Mouse (Mus musculus) kidney, adult 11 months (tissue): Measurements from ENCODE around the gene Ust.

ENCODE experiments used
- DNase-seq: peaks from one replicate; pipeline ENCODE4 v3.0.0; 2022

Gene Ust

DNA sequence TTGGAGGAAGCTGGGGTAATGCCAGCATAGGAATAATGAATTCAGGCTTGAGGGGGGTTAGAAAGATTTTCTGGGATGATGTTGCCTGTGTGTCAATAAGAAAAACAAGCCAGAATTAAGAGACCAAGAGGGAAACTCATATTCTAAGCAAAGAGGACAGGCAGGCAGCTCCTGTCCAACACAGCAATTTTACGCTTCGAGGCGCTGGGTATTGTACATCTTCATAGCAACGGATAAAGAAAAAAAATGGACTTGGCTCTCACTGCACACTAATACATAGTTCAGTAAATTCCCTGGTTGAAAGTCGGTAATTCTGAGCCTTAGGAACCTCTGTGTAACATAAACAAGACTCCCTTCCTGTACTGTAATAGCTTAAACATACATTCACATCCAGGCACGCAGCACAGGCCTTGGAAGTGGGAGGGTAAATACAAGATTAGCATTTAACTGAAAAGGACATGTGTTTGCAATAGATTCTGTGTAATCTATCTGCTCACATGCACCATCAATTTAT lies 99.1 kb downstream of the Ust start:
- no peak for DNase-seq

DNA sequence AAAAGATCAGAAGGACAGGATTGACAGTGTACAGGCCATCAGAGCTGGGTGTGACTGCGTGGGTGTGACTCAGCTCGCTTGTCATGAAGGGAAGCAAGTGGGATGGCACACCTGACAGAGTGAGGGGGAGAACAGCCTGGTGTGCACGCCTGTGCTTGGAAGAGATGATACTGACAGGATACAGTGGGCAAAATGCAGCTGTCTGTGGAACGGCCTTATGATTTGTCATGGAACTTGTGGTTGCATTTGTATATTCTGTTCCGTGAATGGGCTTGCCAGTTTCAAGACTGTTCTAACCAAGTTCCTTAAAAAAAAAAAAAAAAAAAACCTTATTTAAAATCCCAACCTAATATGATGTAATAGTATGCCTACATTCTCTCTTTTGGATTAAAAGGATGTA lies 103.2 kb downstream of the Ust start:
- no peak for DNase-seq

DNA sequence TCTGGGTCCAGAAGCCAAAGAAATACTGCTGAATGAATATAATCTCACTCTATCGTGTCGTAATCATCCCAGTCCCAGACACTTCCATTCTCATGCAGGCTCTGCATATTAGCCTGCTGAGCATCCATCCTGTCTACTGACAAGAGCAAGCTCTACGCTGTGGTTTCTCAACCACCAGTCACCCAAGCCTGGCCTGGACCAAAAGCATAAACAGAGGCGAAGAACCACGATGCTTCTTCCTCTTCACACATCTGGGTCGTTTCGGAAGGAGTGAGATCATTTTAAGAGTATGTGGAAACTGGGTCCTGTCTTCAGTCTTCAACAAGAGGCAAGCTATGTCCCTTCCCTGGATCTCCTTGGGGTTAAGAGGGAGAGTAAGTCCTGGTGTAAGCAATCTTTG lies 103.6 kb downstream of the Ust start:
- no peak for DNase-seq

DNA sequence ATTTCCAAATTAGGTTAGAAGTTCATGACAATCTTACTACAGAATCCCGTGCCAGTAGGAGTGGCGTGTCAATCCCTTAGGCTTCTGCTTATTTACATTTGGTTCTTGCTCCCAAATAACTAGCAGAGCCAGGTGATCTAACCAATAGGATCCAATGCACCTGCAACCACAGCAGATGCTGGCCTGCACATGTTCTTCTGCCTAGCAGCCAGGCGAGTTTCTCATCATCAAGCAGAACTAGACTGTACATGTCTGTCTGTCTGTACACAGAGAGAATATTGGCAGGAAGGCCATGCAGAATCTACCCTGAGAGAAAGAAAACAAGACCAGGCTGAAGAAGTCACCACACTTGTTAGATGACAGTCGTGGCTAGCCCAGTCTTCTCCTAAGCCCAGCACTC lies 113.5 kb downstream of the Ust start:
- no peak for DNase-seq

DNA sequence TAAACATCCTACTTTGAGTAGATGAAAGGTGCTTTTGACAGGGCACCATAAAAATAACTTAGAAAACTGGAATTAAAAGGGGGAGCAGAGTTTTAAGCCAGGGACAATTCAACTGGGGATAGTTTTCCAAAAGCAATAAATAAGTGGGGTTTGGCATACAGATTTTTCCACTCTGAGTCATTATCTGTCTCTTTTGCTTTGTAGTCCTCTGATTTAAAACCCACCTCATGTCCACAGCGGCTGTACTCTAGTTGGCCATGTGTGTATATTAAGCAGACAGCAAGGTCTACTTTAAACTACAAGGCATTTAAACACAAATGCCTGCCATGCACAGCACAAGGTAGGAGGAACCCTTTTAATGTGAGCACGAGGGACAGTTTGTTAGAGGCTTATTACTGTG lies 126.4 kb downstream of the Ust start:
- no peak for DNase-seq

DNA sequence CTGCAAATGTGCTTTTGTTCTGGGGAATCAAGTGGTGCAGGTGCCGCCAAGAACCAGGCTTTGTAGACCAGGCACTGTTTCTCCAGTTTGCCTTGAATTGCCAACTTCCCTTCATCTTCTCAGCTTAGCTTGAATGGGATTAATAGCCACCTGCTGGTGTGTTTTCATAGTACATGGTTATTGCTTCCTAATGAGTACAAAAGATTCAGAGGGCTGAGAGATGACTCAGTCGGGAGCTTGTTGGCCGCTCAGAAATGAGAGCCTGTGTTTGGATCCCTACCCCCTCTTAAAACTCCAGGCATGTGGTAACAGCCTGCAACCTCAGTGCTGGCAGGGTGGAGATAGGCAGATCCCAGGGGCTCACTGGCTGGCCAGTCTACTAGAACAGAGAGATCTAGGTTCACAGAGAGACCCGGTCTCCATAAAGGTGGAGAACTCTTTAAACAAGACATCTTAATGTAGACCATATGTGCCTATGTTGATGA lies 127.3 kb downstream of the Ust start:
- DNase-seq, result no peak

DNA sequence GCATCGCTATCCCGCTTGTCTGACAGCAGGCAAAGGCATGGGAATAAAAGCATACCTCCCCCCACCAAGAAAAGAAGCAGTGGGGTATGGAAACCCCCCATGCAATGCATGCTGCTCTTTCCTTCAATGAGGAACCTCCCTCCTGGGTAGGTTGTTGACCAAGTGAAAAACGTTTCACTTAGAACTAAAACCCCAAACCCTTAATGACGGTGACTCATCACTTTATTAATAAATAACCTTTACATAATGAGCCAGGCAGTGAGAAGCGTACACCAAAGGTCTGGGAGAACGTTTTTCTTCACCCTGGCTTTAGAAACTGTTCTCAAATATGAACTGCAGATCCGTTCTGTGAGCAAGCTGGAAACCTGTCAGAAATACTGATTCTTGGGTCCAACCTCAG lies 130.4 kb downstream of the Ust start:
- DNase-seq, result no peak

DNA sequence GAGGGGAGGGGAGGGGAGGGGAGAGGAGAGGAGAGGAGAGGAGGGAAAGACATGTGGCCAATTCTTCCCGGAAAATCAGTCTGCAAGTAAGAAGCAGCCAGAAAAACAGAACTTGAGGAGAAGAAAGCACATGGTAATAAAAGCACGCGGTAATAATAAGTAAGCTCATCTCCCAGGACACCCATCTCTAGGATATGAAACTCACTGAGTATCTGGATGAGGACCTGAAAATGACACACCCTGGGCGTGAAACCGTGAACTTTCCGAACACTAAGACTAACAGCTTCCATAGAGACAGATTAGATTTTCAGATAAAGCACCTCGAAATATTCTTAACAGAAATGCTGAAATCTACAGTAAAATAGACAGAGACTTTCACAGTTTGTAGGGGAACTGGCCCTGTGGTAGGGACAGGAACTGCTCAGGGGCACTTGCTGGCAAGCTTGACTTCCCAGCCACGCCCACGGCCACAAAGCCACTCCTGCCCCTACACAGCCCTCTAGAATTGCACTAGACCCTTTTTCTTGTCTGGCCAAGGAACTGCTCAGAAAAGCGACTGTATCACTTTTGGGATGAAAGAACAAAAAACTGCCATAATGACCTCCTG lies 148.6 kb downstream of the Ust start:
- no peak for DNase-seq

DNA sequence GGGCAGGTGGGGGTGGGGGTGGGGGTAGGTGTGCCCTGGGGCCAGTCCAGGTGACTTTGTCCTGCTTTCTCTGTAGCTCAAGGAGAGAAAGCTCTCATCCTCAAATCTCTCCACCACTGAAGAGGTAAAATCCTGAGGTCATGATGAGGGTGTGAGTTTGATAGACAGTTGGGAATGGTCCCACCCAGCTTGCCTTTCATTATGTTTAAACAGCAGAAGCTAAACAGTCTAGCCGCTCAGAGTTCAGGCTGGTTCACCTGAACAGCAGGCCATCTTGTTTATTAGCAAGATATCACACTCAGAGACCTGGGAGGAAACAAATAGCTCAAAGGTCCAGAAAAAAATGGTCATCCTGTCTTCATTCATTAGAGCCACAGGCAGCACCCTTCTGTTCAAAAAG lies 152.8 kb downstream of the Ust start:
- DNase-seq, result no peak

DNA sequence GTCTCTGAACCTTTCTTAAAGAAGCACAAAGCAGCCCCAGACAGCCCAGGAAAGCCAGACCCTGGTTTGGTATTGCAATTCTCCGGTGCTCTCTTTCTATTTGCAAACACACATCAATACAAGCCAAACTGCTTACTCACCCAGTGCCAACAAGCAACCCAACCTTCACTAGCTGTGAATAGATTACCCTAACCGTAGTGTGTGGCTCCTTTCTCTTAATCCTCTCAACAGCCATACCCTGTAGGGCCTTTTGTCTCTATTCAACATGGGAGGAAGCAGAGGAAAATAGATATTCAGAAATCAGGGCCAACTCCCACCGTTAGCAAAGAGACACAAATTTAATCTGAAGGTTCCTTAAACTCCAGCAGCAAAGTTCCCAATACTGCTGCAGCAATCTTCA lies 154.4 kb downstream of the Ust start:
- DNase-seq, result no peak

DNA sequence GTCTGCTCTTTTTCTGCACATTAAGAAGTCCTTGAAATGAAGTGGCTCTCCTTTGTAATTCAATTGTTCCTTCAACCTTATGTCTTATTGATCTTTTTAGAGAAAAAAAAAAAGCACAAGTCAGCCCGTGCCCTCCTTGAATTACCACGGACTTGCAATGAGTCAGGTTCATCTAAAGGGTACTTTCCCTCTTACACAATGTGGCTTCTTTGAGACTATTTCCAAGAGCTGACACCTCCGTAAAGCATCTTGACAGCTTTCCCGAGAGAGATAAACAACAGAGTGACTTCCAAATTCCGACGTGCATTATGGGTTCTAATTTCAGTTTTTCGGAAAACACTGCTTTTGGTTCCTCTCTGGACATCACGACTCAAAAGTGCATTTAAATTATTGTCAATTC lies 155.3 kb downstream of the Ust start:
- DNase-seq, result no peak

DNA sequence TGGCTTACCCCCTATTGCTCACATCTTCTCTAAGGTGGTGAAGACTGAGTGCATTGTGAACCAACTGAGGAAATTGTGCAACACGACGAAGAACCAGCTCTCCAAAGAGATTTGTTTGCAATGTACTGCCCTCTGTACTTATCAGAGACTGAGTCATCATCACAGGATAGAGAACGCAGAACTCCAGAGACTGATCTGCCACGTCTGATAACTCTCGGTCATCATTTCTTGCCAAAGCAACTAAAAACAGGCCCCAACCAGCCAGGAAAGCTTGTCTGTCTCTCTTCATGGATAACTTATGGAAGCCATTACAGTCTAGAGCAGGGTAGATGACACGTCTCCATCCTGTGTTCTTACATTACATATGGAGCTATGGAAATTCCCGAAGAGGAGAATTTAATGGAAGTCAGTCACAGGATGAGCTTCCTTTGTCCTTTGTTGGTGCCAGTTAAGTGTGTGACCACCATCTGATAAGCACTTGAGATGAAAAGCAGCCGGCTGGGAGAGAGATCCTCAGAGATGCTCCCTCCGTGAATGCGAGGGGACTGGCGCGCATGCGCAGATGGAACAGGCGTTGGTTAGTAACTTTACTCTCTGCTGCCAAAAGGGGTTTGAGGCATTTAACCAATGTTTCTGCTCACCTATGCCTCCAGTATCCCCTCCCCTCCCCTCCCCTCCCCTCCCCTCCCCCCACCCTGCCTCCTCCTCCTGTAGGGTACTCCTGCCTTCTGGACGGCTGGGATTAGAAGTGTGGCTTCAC lies 160.2 kb downstream of the Ust start:
- no peak for DNase-seq

DNA sequence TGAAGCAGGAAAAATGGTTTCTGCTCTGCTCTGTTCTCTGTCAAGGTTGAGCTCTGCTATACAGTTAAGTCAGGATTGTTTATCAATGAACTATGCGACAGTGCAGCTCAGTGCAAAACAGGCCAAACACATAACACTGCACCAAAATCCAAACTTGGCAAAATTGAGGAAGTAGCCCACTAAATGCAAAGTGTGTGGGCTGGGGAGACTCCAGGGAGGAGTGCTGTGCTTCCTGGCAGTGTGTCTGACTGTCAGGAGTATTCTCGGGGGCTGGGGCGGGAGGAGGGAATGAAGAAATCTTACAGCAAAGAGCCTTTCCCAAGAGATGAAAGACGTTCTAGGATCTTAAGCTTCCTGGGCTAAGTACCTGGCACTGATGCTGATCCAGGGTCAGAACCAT lies 165.1 kb downstream of the Ust start:
- no peak for DNase-seq

DNA sequence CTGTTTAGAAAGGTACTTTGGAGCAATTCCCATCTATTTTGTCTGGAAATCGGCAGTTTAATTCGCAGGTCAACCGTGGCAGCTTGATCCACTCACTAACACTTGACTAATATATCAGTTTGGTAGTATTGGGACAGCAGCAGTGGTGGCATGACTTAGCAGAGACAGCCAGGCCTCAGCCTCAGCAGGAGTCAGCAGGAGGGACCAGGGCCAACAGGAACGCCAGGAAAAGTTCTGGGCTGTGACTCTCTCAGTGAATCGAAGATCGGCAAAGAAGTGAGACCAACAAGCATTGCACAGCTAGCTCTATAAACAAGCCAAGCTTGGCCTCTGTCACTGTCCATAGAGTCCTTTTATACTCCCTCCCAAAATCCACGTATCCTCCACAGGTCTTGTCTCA lies 168.0 kb downstream of the Ust start:
- DNase-seq, result no peak

DNA sequence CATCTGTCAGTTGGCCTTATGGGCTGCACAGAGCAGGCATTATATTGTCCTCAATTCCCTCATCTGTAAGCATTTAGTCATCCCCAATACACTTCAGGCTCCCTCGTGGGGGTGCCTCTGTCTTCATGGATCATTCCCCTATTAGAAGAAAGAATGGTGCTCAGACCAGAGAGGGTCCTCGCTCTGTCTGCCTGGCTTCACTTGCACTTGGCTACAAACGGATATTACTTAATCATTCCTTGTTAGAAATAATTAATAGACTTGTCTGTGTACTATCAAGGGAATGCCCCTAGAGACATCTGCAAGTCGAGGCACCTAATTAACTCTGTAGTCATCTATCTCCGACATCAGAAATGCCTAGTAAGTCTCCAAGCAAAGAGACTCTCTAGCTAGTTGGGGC lies 171.1 kb downstream of the Ust start:
- no peak for DNase-seq

DNA sequence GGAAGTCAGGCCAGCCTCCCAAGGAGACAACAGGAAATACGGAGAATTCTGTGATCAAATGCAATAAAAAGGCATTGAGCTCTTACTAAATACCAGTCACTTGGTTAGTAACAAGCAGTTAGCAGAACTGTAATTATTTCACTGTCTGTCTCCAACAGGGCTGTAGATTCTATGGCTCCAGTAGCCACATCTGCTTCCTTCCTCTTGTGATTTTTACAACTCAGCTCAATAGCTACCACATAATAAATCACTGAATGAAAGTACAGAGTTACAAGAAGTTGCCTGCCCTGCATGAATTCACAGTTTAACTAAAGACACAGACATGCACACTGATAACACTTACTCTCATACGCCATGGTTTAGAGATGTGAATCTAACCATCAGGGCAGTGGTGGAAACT lies 176.1 kb downstream of the Ust start:
- DNase-seq, result no peak

DNA sequence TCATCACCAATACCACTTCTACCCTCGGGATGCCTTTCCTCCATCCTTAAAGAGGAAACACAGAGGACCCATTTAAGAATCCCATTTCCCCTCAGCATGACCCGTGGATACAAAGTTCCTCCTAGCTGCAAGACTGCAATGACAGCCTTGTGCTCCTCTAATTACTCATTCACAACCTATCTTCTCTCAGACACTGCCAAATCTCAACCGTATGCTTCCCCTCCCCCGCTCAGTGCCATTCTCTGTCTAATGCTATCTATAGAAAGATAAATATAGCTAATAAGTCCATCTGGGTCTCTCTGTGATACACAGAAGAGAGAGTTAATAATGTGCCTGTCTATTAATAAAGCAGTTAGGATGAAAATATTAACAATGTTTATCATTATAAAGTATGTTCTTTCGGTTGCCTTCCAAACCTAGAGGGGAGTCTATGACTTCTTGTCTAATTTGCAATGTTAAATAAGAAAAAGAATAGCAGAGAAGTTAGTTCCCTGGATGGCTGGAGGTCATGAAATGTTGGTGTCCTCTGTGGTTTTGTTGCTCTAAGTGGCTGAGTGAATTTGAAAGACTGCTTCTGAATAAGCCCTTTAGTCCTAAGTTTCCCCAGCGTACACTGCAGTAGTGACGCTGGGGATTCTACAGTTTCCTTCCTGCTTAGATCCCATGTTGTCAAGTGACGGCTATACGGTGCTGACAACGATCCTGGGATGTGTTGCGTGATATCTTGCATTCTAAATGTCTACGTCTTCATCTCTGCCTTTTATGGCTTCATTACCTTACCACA lies 178.8 kb downstream of the Ust start:
- DNase-seq, result no peak

DNA sequence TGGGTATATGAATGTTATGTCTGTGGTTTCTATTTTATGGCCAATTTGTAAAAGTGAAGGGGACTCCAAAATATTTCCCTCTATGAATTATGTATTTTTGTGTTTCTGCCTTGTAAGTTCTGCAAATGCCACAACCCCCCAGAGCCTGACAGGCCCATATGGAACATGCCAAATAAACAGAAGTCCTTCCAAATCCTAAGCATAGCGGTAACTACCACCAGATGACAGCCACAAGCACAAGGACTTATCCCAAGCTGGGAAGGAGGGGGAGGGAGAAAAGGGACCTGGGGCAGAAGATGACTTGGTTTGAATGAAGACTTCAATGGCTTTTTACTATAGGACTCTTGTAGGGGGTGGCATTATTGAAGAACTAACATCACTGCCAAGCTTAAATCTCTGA lies 182.0 kb downstream of the Ust start:
- no peak for DNase-seq

DNA sequence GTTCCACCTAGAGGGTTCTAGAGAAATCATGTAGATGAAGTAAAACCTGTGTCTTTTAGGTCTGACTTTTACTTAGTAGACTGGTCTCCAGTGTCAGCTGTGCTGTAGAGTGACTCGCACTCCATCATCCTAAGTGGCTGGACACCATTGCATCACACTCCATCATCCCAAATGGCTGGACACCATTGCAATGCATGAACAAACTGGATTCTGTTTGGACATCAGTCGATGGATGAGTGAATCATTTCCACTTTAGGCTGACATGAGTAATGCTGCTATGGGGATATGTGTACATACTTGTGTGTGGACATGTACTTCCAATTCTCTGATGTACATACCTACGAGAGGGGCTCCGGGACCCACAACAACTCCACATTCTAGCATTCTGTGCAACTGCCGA lies 187.7 kb downstream of the Ust start:
- no peak for DNase-seq

DNA sequence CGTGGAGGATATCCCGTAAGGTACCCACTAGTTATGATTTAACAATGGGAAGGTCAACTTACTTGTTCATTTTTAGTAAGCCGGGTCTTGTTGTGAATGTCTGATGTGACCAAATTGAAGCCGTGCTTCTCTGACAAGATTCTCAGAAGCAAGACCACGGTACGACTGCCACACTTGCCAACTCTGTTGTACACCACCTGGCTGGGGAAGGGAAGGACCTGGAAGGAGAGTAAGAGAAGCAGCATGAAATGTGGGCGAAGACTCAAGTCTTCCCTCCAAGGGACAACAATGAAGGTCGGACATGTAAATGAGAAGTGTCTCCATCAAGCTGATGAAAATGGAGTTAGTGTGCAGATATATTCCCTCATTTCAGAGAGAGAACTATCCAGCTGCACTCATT lies 188.6 kb downstream of the Ust start:
- no peak for DNase-seq

DNA sequence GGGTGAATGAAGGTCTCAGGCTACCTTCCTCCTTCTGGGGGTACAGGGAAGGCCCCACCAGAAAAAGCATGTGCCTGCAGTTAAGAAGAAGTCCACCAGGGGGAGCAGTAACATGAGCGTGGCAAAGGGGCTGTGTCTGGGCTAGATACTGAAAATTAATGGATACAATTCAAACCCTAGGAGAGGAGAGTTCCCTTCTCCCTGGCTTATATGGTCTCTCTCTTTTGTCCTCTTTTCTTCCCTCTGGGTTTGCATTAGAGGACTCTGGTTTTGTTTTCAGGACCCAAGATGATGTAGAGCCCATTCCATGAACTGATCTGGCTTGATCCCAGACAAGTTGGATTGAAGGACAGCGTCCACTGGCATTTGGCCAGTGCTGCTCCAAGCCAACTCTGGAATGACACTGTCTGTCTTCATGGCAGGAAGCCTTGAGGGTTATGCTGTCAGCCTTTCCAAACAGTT lies 195.3 kb downstream of the Ust start:
- DNase-seq, result no peak

DNA sequence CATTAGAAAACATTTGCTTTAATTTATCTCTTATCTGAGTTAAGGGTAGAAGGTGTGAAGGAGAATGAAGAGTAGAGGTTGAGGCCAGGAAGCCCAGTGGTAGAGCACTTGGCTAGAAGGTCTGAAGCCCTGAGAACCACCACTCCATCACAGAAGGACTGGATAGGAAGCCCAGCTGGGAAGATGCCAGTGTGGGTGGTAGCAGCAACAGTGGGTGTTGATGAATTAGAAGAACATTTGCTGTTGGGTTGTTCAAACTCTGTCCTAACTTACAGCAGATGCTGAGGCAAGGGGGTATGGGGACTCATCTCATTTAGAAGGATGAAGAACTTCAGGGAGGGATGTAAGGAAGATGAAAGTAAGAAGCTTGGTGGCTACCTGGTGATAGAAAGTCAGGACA lies 197.9 kb downstream of the Ust start:
- no peak for DNase-seq

DNA sequence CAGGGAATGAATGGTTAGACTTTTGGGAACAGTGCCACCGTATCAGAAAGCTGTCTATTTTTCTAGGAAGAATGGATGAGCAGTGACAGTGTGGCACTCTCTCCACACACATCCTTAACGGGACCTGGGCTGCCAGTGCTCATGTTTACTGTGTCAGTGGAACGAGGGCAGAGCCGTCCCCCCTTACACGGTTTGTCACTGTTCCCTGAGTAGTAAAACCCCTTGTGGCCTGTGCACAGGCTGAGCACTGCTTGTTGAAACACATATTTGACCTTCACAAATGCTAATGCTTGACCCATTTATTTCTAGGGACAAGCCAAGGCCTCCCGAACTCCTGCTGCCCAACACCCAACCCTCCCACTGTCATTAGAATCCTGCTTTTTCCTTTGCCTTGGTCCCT lies 209.2 kb downstream of the Ust start:
- no peak for DNase-seq

DNA sequence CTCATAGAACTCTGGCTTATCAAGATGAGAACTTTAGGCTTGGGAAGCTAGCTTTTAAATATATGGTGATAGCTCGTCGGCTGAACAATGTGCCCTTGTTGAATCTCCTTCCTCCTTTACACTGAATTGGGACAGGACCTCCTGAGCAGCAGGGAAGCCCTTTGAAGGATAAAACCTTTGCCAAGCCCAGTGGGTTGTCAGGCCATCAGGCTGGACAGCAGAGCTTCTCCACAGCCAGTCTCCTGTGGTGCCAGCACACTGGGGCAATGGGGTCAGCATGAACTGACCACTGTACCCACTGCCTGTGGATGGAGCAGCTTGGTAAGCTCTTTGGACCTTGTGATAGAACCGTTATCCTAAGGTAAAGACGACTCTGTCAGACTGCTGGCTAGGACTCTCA lies 214.4 kb downstream of the Ust start:
- no peak for DNase-seq
